Mouse (Mus musculus): ENCODE measurements around the gene Slc7a1. TPM values are rescaled to one million over a fixed set of nuclear protein-coding genes. Genes with fewer than 3 reads are reported as not detected.

Slc7a1 gene
- polyA plus RNA-seq, 1 experiment from 2014 or later: 28.8 TPM

- Histone ChIP-seq H3K27ac (no peak overlapping the region), H3K9me3 (replicated peaks) (no peaks in the 10 kb centered on the region), H3K4me3 (peak overlapping the region; percentile 34), H3K4me1 (no peaks in the 10 kb centered on the region), H3K27me3 (replicated peaks) (no peaks in the 10 kb centered on the region), H3K4me2 (peak overlapping the region; percentile 28; the same call in 1 of the 2 replicates), H3K36me3 (no peaks in the 10 kb centered on the region), H3K9ac (no peak overlapping the region)
- ATAC-seq: no peak
- WGBS (ENCODE audit: insufficient replicate concordance): 60% methylated on average over 11 of the region's 11 CpGs
These were observed 96.7 kb downstream of the Slc7a1 start for GRCm38 (mm10) chr5:148302968-148303367.

GRCm38 (mm10) chr5:148293346-148293745 lies 106.4 kb downstream of the Slc7a1 start:
- Histone ChIP-seq H3K36me3 (no peaks in the 10 kb centered on the region), H3K9ac (no peak overlapping the region), H3K4me3 (no peak overlapping the region), H3K4me2 (no peak overlapping the region), H3K27ac (no peak overlapping the region), H3K27me3 (replicated peaks) (no peaks in the 10 kb centered on the region), H3K9me3 (replicated peaks) (0 out of 2 replicates have a peak, but pooled peaks cover 10% of the 10 kb centered on the region), H3K4me1 (no peaks in the 10 kb centered on the region)
- WGBS (ENCODE audit: insufficient replicate concordance): 73% methylated on average over 7 of the region's 7 CpGs
- no peak for ATAC-seq

GRCm38 (mm10) chr5:148292862-148293261 lies 106.8 kb downstream of the Slc7a1 start:
- ATAC-seq: no peak
- Histone ChIP-seq H3K27ac (no peak overlapping the region), H3K4me2 (no peak overlapping the region), H3K9me3 (replicated peaks) (0 out of 2 replicates have a peak, but pooled peaks cover 10% of the 10 kb centered on the region), H3K36me3 (no peaks in the 10 kb centered on the region), H3K4me1 (no peaks in the 10 kb centered on the region), H3K4me3 (no peak overlapping the region), H3K9ac (no peak overlapping the region), H3K27me3 (replicated peaks) (no peaks in the 10 kb centered on the region)
- 62% methylated on average over 7 of the region's 7 CpGs for WGBS (ENCODE audit: insufficient replicate concordance)

- no peak for ATAC-seq
- H3K27ac ChIP-seq: no peak overlapping the region
- no peaks in the 10 kb centered on the region for H3K36me3 ChIP-seq
- 78% methylated on average over 7 of the region's 7 CpGs for WGBS (ENCODE audit: insufficient replicate concordance)
- no peaks in the 10 kb centered on the region for H3K4me1 ChIP-seq
- H3K9ac ChIP-seq: no peak overlapping the region
- 0 out of 2 replicates have a peak, but pooled peaks cover 10% of the 10 kb centered on the region for H3K9me3 ChIP-seq (replicated peaks)
- H3K4me2 ChIP-seq: no peak overlapping the region
- no peaks in the 10 kb centered on the region for H3K27me3 ChIP-seq (replicated peaks)
- H3K4me3 ChIP-seq: no peak overlapping the region
These were observed 109.8 kb downstream of the Slc7a1 start for GRCm38 (mm10) chr5:148289951-148290350.

- H3K4me3 ChIP-seq: no peak overlapping the region
- no peaks in the 10 kb centered on the region for H3K27me3 ChIP-seq (replicated peaks)
- H3K4me2 ChIP-seq: no peak overlapping the region
- no peaks in the 10 kb centered on the region for H3K4me1 ChIP-seq
- H3K27ac ChIP-seq: no peak overlapping the region
- ATAC-seq: no peak
- H3K9ac ChIP-seq: no peak overlapping the region
- H3K36me3 ChIP-seq: no peaks in the 10 kb centered on the region
- H3K9me3 ChIP-seq (replicated peaks): 0 out of 2 replicates have a peak, but pooled peaks cover 10% of the 10 kb centered on the region
- 56% methylated on average over 18 of the region's 18 CpGs for WGBS (ENCODE audit: insufficient replicate concordance)
These were observed 110.9 kb downstream of the Slc7a1 start for GRCm38 (mm10) chr5:148288804-148289203.

- Histone ChIP-seq H3K27me3 (replicated peaks) (no peaks in the 10 kb centered on the region), H3K4me2 (no peak overlapping the region), H3K9me3 (replicated peaks) (0 out of 2 replicates have a peak, but pooled peaks cover 10% of the 10 kb centered on the region), H3K27ac (no peak overlapping the region), H3K9ac (no peak overlapping the region), H3K36me3 (no peaks in the 10 kb centered on the region), H3K4me1 (no peaks in the 10 kb centered on the region), H3K4me3 (no peak overlapping the region)
- 76% methylated on average over 5 of the region's 5 CpGs for WGBS (ENCODE audit: insufficient replicate concordance)
- no peak for ATAC-seq
These were observed 112.2 kb downstream of the Slc7a1 start for GRCm38 (mm10) chr5:148287529-148287928.

- WGBS (ENCODE audit: insufficient replicate concordance): 76% methylated on average over 3 of the region's 3 CpGs
- ATAC-seq: no peak
- Histone ChIP-seq H3K27me3 (replicated peaks) (no peaks in the 10 kb centered on the region), H3K9ac (no peak overlapping the region), H3K4me2 (no peak overlapping the region), H3K9me3 (replicated peaks) (no peaks in the 10 kb centered on the region), H3K4me1 (no peaks in the 10 kb centered on the region), H3K27ac (no peak overlapping the region), H3K36me3 (no peaks in the 10 kb centered on the region), H3K4me3 (no peak overlapping the region)
These were observed 116.1 kb downstream of the Slc7a1 start for GRCm38 (mm10) chr5:148283584-148283983.

GRCm38 (mm10) chr5:148283177-148283576 lies 116.5 kb downstream of the Slc7a1 start:
- Histone ChIP-seq H3K4me2 (no peak overlapping the region), H3K27me3 (replicated peaks) (no peaks in the 10 kb centered on the region), H3K4me1 (no peaks in the 10 kb centered on the region), H3K36me3 (no peaks in the 10 kb centered on the region), H3K4me3 (no peak overlapping the region), H3K27ac (no peak overlapping the region), H3K9ac (no peak overlapping the region), H3K9me3 (replicated peaks) (no peaks in the 10 kb centered on the region)
- ATAC-seq: no peak
- 60% methylated on average over 2 of the region's 2 CpGs for WGBS (ENCODE audit: insufficient replicate concordance)

- H3K36me3 ChIP-seq: no peaks in the 10 kb centered on the region
- H3K9ac ChIP-seq: no peak overlapping the region
- 84% methylated on average over 5 of the region's 5 CpGs for WGBS (ENCODE audit: insufficient replicate concordance)
- H3K4me3 ChIP-seq: no peak overlapping the region
- H3K4me2 ChIP-seq: no peak overlapping the region
- no peaks in the 10 kb centered on the region for H3K27me3 ChIP-seq (replicated peaks)
- no peak for ATAC-seq
- H3K27ac ChIP-seq: no peak overlapping the region
- no peaks in the 10 kb centered on the region for H3K9me3 ChIP-seq (replicated peaks)
- no peaks in the 10 kb centered on the region for H3K4me1 ChIP-seq
These were observed 117.1 kb downstream of the Slc7a1 start for GRCm38 (mm10) chr5:148282631-148283030.

- Histone ChIP-seq H3K9ac (no peak overlapping the region), H3K27me3 (replicated peaks) (no peaks in the 10 kb centered on the region), H3K4me3 (no peak overlapping the region), H3K4me2 (no peak overlapping the region), H3K27ac (no peak overlapping the region), H3K4me1 (no peaks in the 10 kb centered on the region), H3K9me3 (replicated peaks) (no peaks in the 10 kb centered on the region), H3K36me3 (no peaks in the 10 kb centered on the region)
- no peak for ATAC-seq
- 63% methylated on average over 6 of the region's 6 CpGs for WGBS (ENCODE audit: insufficient replicate concordance)
These were observed 117.6 kb downstream of the Slc7a1 start for GRCm38 (mm10) chr5:148282093-148282492.

GRCm38 (mm10) chr5:148280321-148280720 lies 119.4 kb downstream of the Slc7a1 start:
- H3K27ac ChIP-seq: no peak overlapping the region
- no peaks in the 10 kb centered on the region for H3K27me3 ChIP-seq (replicated peaks)
- no peak overlapping the region for H3K9ac ChIP-seq
- no peak for ATAC-seq
- H3K4me1 ChIP-seq: no peaks in the 10 kb centered on the region
- H3K4me3 ChIP-seq: no peak overlapping the region
- H3K9me3 ChIP-seq (replicated peaks): no peaks in the 10 kb centered on the region
- no peaks in the 10 kb centered on the region for H3K36me3 ChIP-seq
- 51% methylated on average over 5 of the region's 5 CpGs for WGBS (ENCODE audit: insufficient replicate concordance)
- H3K4me2 ChIP-seq: no peak overlapping the region

- H3K9ac ChIP-seq: no peak overlapping the region
- no peak overlapping the region for H3K4me2 ChIP-seq
- H3K4me3 ChIP-seq: no peak overlapping the region
- no peaks in the 10 kb centered on the region for H3K36me3 ChIP-seq
- H3K27ac ChIP-seq: no peak overlapping the region
- 79% methylated on average over 8 of the region's 8 CpGs for WGBS (ENCODE audit: insufficient replicate concordance)
- H3K27me3 ChIP-seq (replicated peaks): no peaks in the 10 kb centered on the region
- ATAC-seq: no peak
- H3K4me1 ChIP-seq: no peaks in the 10 kb centered on the region
- H3K9me3 ChIP-seq (replicated peaks): no peaks in the 10 kb centered on the region
These were observed 121.5 kb downstream of the Slc7a1 start for GRCm38 (mm10) chr5:148278233-148278632.
